Mouse (Mus musculus): ENCODE results near the gene Ctf1.
A peak's percentile ranks its signal among the peaks of the same experiment; 100 is the strongest.

GRCm38 (mm10) chr7:127761026-127761425 lies 48.5 kb downstream of the Ctf1 start:
- TF ChIP-seq CTCF (IDR thresholded peaks at IDR 0.05; ENCODE audit: extremely low read depth, insufficient read length, insufficient replicate concordance, low read depth, low read length) (peak; percentile 89; the same call in 1 of the 2 replicates), POLR2A (IDR thresholded peaks at IDR 0.05; ENCODE audit: low read depth, low read length) (no peak)

Measured in small intestine, adult 2 months (tissue).